Mouse (Mus musculus) midbrain, postnatal 0 days (tissue): ENCODE measurements around the gene Cd109. TPM values are rescaled to one million over a fixed set of nuclear protein-coding genes. Genes with fewer than 3 reads are reported as not detected.

Source experiments
- ATAC-seq: fragments of 200-750 bp; cut with Nextera tagmentation; 2 replicates; pipeline ENCODE4 v1.8.0; 2017; ENCODE audit warnings: moderate number of reproducible peaks, mild to moderate bottlenecking, moderate TSS enrichment, moderate library complexity; ENCODE audit not compliant: low FRiP score
- DNase-seq: peaks from one replicate; pipeline ENCODE4 v3.0.0-alpha.2; 2015; ENCODE audit warnings: low spot score
- H3K27ac ChIP-seq: fragments of 300-500 bp; sonication (generic); 2 replicates; pipeline ENCODE4 v1.5.1; 2014; ENCODE audit warnings: low read depth, mild to moderate bottlenecking, low read length, mixed read lengths
- H3K27me3 ChIP-seq: fragments of 300-500 bp; sonication (generic); 2 replicates; pipeline ENCODE4 v1.6.1; 2014; ENCODE audit warnings: low read length, control low read depth, mixed read lengths; ENCODE audit not compliant: insufficient read depth
- H3K36me3 ChIP-seq: fragments of 300-500 bp; sonication (generic); 2 replicates; pipeline ENCODE4 v1.6.1; 2014; ENCODE audit warnings: low read length, control low read depth, mixed read lengths; ENCODE audit not compliant: insufficient read depth
- H3K4me1 ChIP-seq: fragments of 300-500 bp; sonication (generic); 2 replicates; pipeline ENCODE4 v1.6.1; 2014; ENCODE audit warnings: mild to moderate bottlenecking, control low read depth, antibody characterized with exemption, low read length, mixed read lengths; ENCODE audit not compliant: insufficient read depth
- H3K4me2 ChIP-seq: fragments of 300-500 bp; sonication (generic); 2 replicates; pipeline ENCODE4 v1.6.1; 2014; ENCODE audit warnings: low read depth, mild to moderate bottlenecking, low read length, mixed read lengths; ENCODE audit not compliant: poor library complexity, severe bottlenecking
- H3K4me3 ChIP-seq: fragments of 300-500 bp; sonication (generic); 2 replicates; pipeline ENCODE4 v1.5.1; 2014; ENCODE audit warnings: low read depth, mild to moderate bottlenecking, low read length, moderate library complexity
- H3K9ac ChIP-seq: fragments of 300-500 bp; sonication (generic); replicated peaks from 2 replicates; pipeline ENCODE4 v1.6.1; 2014; ENCODE audit warnings: mild to moderate bottlenecking, low read length, moderate library complexity, mixed read lengths; ENCODE audit not compliant: poor library complexity, severe bottlenecking
- H3K9me3 ChIP-seq: fragments of 300-500 bp; sonication (generic); 2 replicates; pipeline ENCODE4 v1.6.1; 2016; ENCODE audit warnings: low read length, control low read depth
- CTCF ChIP-seq: IDR thresholded peaks from 2 replicates; pipeline ENCODE4 v1.5.1; 2016; ENCODE audit warnings: antibody characterized with exemption, mild to moderate bottlenecking
- WGBS: fragments of 180-500 bp; shearing (Covaris S2); extraction: QIAGEN DNeasy Blood & Tissue Kit; methylation state at CpG from one replicate; pipeline ENCODE4 v1.1.7; 2014; 5-methylcytosine and 5-hydroxymethylcytosine counted together
- polyA plus RNA-seq: library from polyadenylated mRNA; unstranded; fragments of >200 nt; fragmentation: Nextera tagmentation; extraction: Ambion mirVana; gene quantifications from 2 replicates; pipeline ENCODE4 v1.2.1, GENCODE M21; 2015
- total RNA-seq: library from RNA; depleted of rRNA; stranded (reverse); fragments of >200 nt; gene quantifications from 2 replicates; pipeline ENCODE4 v1.2.3, GENCODE M21; 2014; rRNA removed

The Cd109 gene
- total RNA-seq (2.4 and 4.2 TPM in 2 replicates), polyA plus RNA-seq (0.86 and 1.1 TPM in 2 replicates)

DNA sequence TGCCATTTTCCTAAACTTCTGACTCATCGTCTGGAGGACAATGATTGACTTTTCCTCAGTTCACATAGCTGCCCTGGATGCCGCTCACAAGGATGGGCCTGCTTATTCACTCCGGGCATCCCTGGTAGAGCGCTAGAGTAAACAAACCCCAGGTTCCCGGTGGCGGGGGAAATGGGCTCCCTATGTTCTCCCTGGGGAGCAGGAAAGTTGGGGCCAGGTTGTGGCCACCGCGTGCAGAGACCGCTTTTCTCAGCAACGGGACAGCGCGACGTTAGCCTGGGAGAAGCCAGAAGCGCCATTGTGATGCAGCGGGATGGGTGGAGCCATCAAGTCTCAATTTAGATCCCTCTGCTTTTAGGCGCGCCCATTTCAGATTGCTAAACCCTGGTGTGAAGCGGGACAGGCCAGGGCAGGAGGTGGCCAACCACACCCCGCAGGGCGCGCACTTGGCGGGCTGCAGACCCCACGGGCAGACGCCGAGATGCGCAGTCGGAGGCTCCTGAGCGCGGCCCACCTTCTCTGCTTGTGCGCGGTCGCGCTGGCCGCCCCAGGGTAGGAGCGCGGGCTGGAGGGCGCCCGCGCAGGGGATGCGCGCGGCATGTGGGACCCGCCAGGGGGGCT is at the start of gene Cd109:
TSS of gene Cd109 (plus strand) at position 146 of the 621 bp plus-strand sequence.
- Histone ChIP-seq H3K9ac (peak within 1 kb of the TSS; percentile 55; the same call in 1 of the 2 replicates), H3K36me3 (no peaks in the 10 kb centered on the region), H3K9me3 (no peaks in the 10 kb centered on the region), H3K4me2 (peak within 1 kb of the TSS; percentile 99), H3K27me3 (no peaks in the 10 kb centered on the region), H3K27ac (no peak within 1 kb of the TSS), H3K4me3 (peak within 1 kb of the TSS; percentile 63), H3K4me1 (no peaks in the 10 kb centered on the region)
- under 1% methylated on average over 43 of the region's 43 CpGs for WGBS
- ATAC-seq (peak; percentile 73), DNase-seq (peak; percentile 31)
- TF ChIP-seq CTCF: no peak

GRCm38 (mm10) chr9:78569934-78570333 is 45.4 kb upstream of the Cd109 start:
- Histone ChIP-seq H3K9me3 (no peaks in the 10 kb centered on the region), H3K9ac (no peak overlapping the region), H3K27me3 (no peaks in the 10 kb centered on the region), H3K4me1 (no peaks in the 10 kb centered on the region), H3K4me3 (no peak overlapping the region), H3K27ac (no peak overlapping the region), H3K4me2 (no peak overlapping the region), H3K36me3 (peaks cover 11% of the 10 kb centered on the region; the same call in 1 of the 2 replicates)
- DNase-seq (peak; percentile 28), ATAC-seq (no peak)
- no peak for TF ChIP-seq CTCF
- WGBS: 89% methylated on average over 9 of the region's 9 CpGs

GRCm38 (mm10) chr9:78576466-78576865 is 38.9 kb upstream of the Cd109 start:
- peaks cover 9% of the 10 kb centered on the region for H3K36me3 ChIP-seq
- H3K9me3 ChIP-seq: no peaks in the 10 kb centered on the region
- no peak for DNase-seq
- ATAC-seq: no peak
- no peaks in the 10 kb centered on the region for H3K4me1 ChIP-seq
- H3K9ac ChIP-seq: no peak overlapping the region
- H3K27ac ChIP-seq: no peak overlapping the region
- WGBS: 96% methylated on average over 5 of the region's 5 CpGs
- no peaks in the 10 kb centered on the region for H3K27me3 ChIP-seq
- no peak overlapping the region for H3K4me3 ChIP-seq
- no peak; the same call in 1 of the 2 replicates for TF ChIP-seq CTCF
- no peak overlapping the region for H3K4me2 ChIP-seq

GRCm38 (mm10) chr9:78578824-78579223 is 36.5 kb upstream of the Cd109 start:
- Histone ChIP-seq H3K36me3 (peaks cover 9% of the 10 kb centered on the region), H3K9me3 (no peaks in the 10 kb centered on the region), H3K27ac (no peak overlapping the region), H3K4me2 (no peak overlapping the region), H3K9ac (no peak overlapping the region), H3K4me1 (no peaks in the 10 kb centered on the region), H3K27me3 (no peaks in the 10 kb centered on the region), H3K4me3 (no peak overlapping the region)
- ATAC-seq (no peak), DNase-seq (no peak)
- 92% methylated on average over 7 of the region's 7 CpGs for WGBS
- TF ChIP-seq CTCF: no peak

DNA sequence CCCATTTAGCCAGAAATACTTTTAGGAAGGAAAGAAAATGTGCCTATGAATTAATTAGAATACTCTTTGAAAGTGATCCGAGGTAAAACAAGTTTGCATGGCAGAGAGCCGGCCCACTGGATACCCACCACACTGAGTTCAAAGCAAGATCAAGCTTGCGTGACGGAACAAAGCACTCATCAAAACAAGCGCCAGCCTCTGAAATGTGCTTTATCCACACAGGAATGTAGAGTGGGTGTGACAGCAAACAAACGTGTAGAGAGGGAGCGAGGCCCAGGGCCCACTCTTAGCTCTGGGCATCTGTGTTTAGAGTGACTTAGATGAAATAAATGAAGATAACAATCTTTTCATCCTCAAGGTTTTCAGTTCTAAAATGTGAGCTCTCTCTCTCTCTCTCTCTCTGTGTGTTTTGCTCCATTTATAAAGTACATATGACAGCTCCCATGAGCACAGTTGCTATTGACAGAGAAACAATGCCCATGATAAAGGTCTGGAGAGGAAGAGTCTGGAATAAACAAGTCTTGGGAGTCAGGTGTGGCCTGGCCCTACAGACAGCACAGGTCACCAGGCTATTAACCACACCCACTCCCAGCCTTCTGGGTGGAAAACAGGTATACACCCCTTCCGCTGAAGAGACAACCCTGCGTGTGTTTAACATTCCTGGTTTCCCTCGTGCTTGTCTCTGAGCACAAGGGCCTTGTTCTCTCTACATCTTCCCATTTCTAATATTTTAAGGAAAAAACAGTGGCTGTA is 35.5 kb upstream of the Cd109 start:
- 40% methylated on average over 10 of the region's 10 CpGs for WGBS
- no peaks in the 10 kb centered on the region for H3K27me3 ChIP-seq
- H3K36me3 ChIP-seq: peaks cover 10% of the 10 kb centered on the region
- H3K27ac ChIP-seq: no peak overlapping the region
- DNase-seq (no peak), ATAC-seq (no peak)
- H3K4me3 ChIP-seq: no peak overlapping the region
- no peaks in the 10 kb centered on the region for H3K4me1 ChIP-seq
- H3K4me2 ChIP-seq: no peak overlapping the region
- no peak overlapping the region for H3K9ac ChIP-seq
- H3K9me3 ChIP-seq: no peaks in the 10 kb centered on the region
- TF ChIP-seq CTCF: no peak
